Comparison of ENCODE assay signal across 8 mouse cellular contexts in genomic region chr2:35397590-35398173, GRCm38 (mm10). TPM values are rescaled to one million over a fixed set of nuclear protein-coding genes. Genes with fewer than 3 reads are reported as not detected.
DNase-seq lines count a peak whose midpoint lies in the region; ATAC-seq lines count a peak whose summit lies in the region.

No protein-coding gene starts in this region.

- ATAC-seq in forebrain, embryonic 14.5 days: no peak
- no peak for ATAC-seq in forebrain, embryonic 13.5 days
- peak; percentile 91 for ATAC-seq in frontal cortex, adult (ENCODE audit: low TSS enrichment)
- no peak; the same call in 1 of the 2 replicates for ATAC-seq in hindbrain, embryonic 14.5 days (ENCODE audit: low FRiP score)
- ATAC-seq in megakaryocyte-erythroid progenitor cell, adult 5-6 weeks (replicated peaks; ENCODE audit: low FRiP score, low TSS enrichment, poor library complexity, severe bottlenecking): peak; percentile 76

- no peaks in the 10 kb centered on the region for H3K36me3 ChIP-seq in forebrain, embryonic 14.5 days (ENCODE audit: control insufficient read depth, insufficient read depth, low read length)
- H3K36me3 ChIP-seq in forebrain, embryonic 13.5 days (ENCODE audit: poor library complexity, severe bottlenecking): no peaks in the 10 kb centered on the region
- no peaks in the 10 kb centered on the region for H3K36me3 ChIP-seq in hindbrain, embryonic 14.5 days (replicated peaks; ENCODE audit: control insufficient read depth, insufficient read depth)

- no peaks in the 10 kb centered on the region for H3K9me3 ChIP-seq in forebrain, embryonic 14.5 days (replicated peaks; ENCODE audit: control insufficient read depth, low read length)
- H3K9me3 ChIP-seq in forebrain, embryonic 13.5 days (replicated peaks): no peaks in the 10 kb centered on the region
- no peaks in the 10 kb centered on the region for H3K9me3 ChIP-seq in hindbrain, embryonic 14.5 days (ENCODE audit: control insufficient read depth, low read length)

- peak; percentile 79 for DNase-seq in forebrain, embryonic 14.5 days (ENCODE audit: low spot score)
- peak; percentile 55 for DNase-seq in c-Kit-positive CD71-positive TER-119-negative erythroid progenitor cells, embryonic 14.5 days (ENCODE audit: low read depth)
- DNase-seq in hindbrain, embryonic 14.5 days (ENCODE audit: low spot score): peak; percentile 89
- DNase-seq in layer of hippocampus, postnatal 25 days (ENCODE audit: extremely low spot score in 1 of 2, low spot score in 1 of 2): peak; percentile 52 to 74
- DNase-seq in skeletal muscle tissue, adult 2 months (ENCODE audit: low read depth, low spot score): peak; percentile 45

- WGBS in forebrain, embryonic 14.5 days: 54% methylated on average over 11 of the region's 11 CpGs
- WGBS in forebrain, embryonic 13.5 days: 56% methylated on average over 11 of the region's 11 CpGs
- WGBS in hindbrain, embryonic 14.5 days: 53% methylated on average over 11 of the region's 11 CpGs

- H3K4me1 ChIP-seq in forebrain, embryonic 14.5 days (ENCODE audit: control insufficient read depth, insufficient read depth, low read length): no peaks in the 10 kb centered on the region
- H3K4me1 ChIP-seq in forebrain, embryonic 13.5 days: no peaks in the 10 kb centered on the region
- H3K4me1 ChIP-seq in hindbrain, embryonic 14.5 days (replicated peaks; ENCODE audit: control insufficient read depth, insufficient read depth, low read length): no peaks in the 10 kb centered on the region

- no peak overlapping the region for H3K9ac ChIP-seq in forebrain, embryonic 14.5 days (ENCODE audit: low read length)
- H3K9ac ChIP-seq in forebrain, embryonic 13.5 days: no peak overlapping the region
- no peak overlapping the region for H3K9ac ChIP-seq in hindbrain, embryonic 14.5 days

- no peaks in the 10 kb centered on the region for H3K27me3 ChIP-seq in forebrain, embryonic 14.5 days (replicated peaks; ENCODE audit: control insufficient read depth, insufficient read depth, low read length)
- H3K27me3 ChIP-seq in forebrain, embryonic 13.5 days: no peaks in the 10 kb centered on the region
- H3K27me3 ChIP-seq in hindbrain, embryonic 14.5 days (ENCODE audit: control insufficient read depth, insufficient read depth, low read length): no peaks in the 10 kb centered on the region

- H3K4me3 ChIP-seq in forebrain, embryonic 14.5 days (ENCODE audit: low read depth, low read length): no peak overlapping the region
- no peak overlapping the region for H3K4me3 ChIP-seq in forebrain, embryonic 13.5 days
- H3K4me3 ChIP-seq in hindbrain, embryonic 14.5 days (replicated peaks; ENCODE audit: low read length): no peak overlapping the region

- H3K27ac ChIP-seq in forebrain, embryonic 14.5 days (ENCODE audit: low read depth, low read length): no peak overlapping the region
- H3K27ac ChIP-seq in forebrain, embryonic 13.5 days: no peak overlapping the region
- no peak overlapping the region for H3K27ac ChIP-seq in hindbrain, embryonic 14.5 days

- H3K4me2 ChIP-seq in forebrain, embryonic 14.5 days (ENCODE audit: low read length): no peak overlapping the region
- H3K4me2 ChIP-seq in forebrain, embryonic 13.5 days: no peak overlapping the region
- H3K4me2 ChIP-seq in hindbrain, embryonic 14.5 days (replicated peaks): no peak overlapping the region

RNA-seq across cellular contexts. Expression of gene 4930402F06Rik, which starts 0.7 kb away (rescaled TPM):
- not detected in 2 replicates for polyA plus RNA-seq in forebrain, embryonic 14.5 days (2014; fragmentation: Nextera tagmentation; extraction: Ambion mirVana)
- polyA plus RNA-seq in forebrain, embryonic 13.5 days (2015; fragmentation: Nextera tagmentation; extraction: Ambion mirVana): not detected in 2 replicates
- polyA plus RNA-seq in hindbrain, embryonic 14.5 days (2014; fragmentation: Nextera tagmentation; extraction: Ambion mirVana): not detected in 2 replicates
- not detected for total RNA-seq in layer of hippocampus, postnatal 25 days (2021)
- total RNA-seq in megakaryocyte-erythroid progenitor cell, adult 5-6 weeks (2014; fragmentation: Nextera tagmentation): not detected in 2 replicates
- total RNA-seq in megakaryocyte-erythroid progenitor cell, adult 5-6 weeks (2017): not detected in 2 replicates

RNA-seq across cellular contexts. Expression of gene 4930568D16Rik, which starts 30.2 kb away (rescaled TPM):
- not detected in 2 replicates for polyA plus RNA-seq in forebrain, embryonic 14.5 days (2014; fragmentation: Nextera tagmentation; extraction: Ambion mirVana)
- not detected in 2 replicates for polyA plus RNA-seq in forebrain, embryonic 13.5 days (2015; fragmentation: Nextera tagmentation; extraction: Ambion mirVana)
- not detected in 2 replicates for polyA plus RNA-seq in hindbrain, embryonic 14.5 days (2014; fragmentation: Nextera tagmentation; extraction: Ambion mirVana)
- total RNA-seq in layer of hippocampus, postnatal 25 days (2021): not detected
- not detected in 2 replicates for total RNA-seq in megakaryocyte-erythroid progenitor cell, adult 5-6 weeks (2014; fragmentation: Nextera tagmentation)
- not detected in 2 replicates for total RNA-seq in megakaryocyte-erythroid progenitor cell, adult 5-6 weeks (2017)

Comparison
In these comparisons a context has a peak if more than half of its experiments do, and no peak if none do; other contexts are left out.
1. ATAC-seq: peak in frontal cortex, adult (single experiment) and megakaryocyte-erythroid progenitor cell, adult 5-6 weeks (single experiment); none in forebrain, embryonic 14.5 days (single experiment), forebrain, embryonic 13.5 days (single experiment) and hindbrain, embryonic 14.5 days (single experiment).
2. Peak in every context shown above with its lines, with median percentiles within 50 percentile points of each other: DNase-seq.